Mouse (Mus musculus): ENCODE data around the gene Degs2.

The Degs2 gene

DNA sequence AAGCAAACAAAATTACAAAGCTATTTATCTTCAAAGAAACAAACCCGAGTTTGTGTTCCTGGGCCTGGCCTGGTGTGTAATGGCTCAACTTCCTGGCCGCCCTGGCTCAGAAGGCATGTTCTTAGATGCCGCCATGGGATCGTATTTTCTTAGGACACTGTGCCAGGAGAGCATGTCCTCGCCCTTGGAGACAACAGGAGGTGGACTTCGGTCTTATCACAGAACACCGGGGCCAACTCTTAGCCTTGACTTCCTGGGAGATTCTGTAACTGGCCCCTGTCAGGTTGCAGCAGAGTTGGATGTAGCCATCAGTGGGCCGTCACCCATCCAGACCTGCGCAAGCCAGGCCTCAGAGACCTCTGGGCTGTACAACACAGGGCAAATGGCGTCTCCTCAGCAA lies 2.5 kb downstream of the Degs2 start:
- no peak for DNase-seq

DNA sequence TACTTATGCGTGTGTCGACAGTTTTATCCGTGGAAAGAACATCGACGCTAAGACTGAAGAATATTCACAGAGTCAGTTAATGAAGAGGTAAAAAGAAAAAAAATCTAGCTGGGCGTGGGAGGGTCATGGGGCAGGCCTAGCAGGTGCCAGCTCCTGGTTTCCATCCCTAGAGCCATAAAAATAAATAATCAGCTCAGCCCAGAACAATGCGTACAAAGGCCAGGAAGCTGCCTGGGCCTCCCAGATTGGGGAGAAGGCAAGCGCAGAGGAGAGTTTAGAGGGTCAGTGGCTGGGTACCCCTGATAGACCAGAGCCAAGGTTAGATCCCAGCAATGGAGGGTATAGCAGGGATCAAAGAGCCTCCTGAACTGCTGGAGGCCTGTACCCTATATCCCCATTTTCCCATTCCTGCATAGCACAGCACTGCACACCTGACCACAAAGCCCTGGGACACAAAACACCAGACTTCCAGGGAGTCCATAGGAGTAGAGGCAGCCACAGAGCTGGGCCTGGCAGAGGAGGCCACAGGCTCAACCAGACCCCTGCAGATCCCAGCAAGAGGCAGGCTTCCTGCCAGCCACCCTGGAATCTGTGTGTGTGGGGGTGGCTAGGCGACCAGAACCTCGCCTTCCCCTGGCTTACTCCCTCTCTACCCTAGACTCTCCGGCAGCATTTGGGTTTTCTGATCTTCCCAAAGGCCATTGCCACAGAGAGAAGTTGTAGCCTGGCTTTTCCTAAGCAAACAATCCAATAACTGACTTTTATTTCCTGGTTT lies 3.2 kb downstream of the Degs2 start:
- DNase-seq, result no peak

DNA sequence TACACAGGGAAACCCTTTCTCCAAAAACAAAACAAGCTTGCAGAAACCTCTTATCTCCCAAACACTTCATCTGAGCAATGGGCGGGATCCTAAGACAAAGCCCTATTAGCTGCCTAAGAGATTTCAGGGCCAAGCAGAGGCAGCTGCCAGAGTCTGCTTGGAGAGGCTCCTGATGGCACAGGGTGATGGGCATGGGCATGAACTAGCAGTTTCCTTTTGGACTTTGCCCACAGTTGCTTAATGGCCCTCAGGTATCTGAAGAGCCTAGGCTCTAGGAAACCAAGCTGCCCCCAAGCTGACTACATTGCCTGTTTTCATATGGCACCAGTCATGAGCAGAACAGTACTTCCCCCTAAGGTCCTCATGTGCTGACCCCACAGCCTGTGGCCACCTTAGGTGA lies 7.9 kb downstream of the Degs2 start:
- DNase-seq, result no peak

DNA sequence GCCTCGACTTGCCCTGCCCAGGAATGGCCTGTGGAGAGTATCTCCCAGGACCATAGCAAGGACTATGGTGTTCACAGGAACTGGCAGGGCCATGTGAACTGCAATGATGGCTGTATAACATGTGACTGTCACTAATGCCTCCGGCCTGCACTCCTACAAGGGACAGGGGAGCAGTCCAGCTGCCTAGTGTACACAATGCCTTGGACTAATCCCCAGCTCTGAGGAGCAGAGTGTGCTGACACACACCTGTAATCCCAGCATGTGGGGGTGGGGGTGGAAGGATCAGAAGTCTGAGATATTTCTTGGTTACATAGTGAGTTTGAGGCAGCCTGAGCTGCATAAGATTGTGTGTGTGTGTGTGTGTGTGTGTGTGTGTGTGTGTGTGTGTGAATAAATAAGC lies 8.5 kb downstream of the Degs2 start:
- DNase-seq, result no peak

DNA sequence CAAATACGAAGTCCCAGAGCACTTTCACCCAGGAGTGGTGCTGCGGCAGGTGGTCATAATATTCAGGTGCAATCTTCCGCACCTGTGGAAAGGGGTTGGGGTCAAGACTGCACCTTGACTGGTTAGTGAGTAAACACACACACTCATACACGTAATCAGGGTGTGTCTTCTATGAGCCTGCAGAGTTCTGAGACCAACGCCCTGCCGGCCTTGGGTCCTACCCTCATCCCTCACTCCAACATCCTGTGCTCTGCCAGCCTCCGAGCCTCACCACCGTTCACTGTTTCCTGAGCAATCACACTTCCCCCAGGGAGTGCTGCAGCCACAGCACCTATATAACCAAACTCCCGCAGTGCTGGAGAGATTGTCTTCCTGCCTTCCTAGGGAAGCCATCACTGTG lies 11.6 kb downstream of the Degs2 start:
- no peak for DNase-seq

DNA sequence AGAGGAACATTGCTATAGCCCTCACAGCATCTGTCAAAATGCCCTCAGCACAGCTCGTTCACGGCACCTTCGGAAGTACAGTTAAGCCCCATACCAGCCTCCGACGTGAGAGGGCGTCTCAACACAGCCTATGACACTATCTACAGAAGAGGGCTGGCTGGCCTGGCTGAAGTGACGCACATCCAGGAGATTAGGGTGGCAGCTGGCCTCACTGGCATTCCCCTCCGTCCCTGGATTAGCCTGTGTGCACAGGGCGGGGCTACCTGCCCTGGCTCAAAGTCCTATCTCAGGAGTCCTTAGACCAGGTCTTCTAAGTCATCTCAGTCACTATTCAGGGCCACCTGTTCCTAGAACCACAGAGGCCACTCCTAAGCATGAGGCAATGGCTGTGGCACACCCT lies 12.9 kb downstream of the Degs2 start:
- DNase-seq, result no peak

DNA sequence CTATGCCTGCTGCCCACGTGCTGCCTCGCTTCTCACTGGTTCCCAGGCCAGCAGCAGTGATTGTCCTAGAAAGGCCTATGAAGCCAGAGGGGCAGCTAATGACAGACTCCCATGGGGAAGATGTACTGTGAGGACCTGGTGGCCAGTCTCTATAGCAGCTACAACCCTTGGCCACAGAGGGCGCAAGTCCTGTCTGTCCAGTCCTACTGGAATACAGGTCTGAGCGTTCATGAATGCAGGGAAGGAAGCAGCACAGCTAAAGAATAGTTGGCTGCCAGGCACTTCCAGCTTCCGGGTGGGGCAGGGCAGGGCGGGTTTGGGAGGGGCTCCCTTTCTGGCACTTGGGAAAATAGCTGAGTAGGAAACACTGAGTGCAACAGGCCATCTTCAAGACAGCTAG lies 15.2 kb downstream of the Degs2 start:
- DNase-seq, result no peak

DNA sequence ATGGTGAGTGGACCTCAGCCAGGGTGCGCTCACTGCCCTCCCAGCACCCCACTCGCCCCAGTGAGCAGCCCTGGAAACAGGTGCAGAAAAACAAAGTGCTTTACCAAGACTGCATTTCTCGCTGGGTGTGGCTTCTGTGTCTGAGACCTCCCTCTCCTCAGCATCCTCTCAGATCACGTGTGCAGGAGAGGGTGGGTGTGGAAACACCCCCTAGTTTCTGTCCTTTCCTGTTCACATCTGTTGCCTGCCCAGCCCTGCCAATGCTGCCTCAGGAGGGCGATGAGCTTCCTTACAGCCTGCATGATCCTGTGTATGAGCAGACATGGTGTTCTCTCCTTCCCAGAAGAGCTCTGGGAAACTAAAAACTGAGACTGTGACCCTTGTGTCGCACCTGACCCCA lies 15.7 kb downstream of the Degs2 start:
- no peak for DNase-seq

DNA sequence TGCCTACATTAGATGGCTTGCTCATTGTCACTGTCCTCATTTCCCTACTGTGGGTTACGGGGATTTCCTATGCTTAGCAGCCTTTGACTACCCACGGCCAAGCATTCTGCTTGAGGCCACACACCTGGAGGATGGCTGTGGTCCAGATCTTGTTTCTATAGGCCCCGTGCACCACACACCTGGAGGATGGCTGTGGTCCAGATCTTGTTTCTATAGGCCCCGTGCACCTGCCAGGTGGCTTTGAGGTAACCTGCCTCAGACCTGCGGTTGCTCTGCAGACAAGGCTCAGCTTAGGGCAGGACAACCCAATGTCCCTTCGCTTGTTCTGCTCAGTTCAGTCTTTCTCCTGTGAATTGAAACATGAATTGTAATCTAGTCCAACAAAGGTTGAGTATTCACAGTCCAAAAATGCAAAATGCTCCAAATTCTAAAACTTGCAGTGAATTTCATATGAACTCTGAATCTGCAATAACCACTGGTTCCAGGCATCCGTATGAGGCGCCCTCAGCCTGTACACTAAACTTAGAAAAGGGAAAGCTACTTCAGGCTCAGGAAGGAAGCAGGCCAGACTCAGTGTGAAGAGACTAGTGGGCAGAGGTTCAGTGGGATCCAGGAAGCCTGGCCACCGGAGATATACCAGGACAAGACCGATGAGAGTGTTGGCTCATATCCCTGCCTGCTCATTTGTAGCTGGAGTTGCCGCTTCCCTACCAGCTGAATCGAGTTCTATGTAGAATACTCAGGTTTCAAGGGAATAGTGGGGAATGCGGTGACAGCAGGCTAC lies 19.7 kb downstream of the Degs2 start:
- DNase-seq, result no peak

DNA sequence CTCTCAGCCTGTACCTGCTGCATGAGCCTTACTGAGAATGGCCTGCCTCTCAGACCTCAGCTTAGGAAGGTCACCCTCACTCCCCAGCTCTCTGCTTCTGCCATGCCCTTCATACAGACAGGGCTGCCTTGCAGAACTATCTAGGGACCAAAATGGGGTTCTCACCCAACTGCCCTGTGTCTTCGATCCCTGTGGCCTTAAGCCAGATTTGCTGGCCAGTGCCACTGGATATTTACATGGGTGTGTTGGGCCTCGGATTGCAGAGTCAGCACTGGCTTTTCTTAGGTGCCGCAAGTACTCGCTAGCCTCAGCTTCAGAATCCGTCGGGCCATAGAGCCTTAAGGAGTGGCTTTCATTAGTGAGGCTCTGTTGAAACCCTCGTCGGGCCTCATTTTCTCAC lies 21.3 kb downstream of the Degs2 start:
- no peak for DNase-seq

DNA sequence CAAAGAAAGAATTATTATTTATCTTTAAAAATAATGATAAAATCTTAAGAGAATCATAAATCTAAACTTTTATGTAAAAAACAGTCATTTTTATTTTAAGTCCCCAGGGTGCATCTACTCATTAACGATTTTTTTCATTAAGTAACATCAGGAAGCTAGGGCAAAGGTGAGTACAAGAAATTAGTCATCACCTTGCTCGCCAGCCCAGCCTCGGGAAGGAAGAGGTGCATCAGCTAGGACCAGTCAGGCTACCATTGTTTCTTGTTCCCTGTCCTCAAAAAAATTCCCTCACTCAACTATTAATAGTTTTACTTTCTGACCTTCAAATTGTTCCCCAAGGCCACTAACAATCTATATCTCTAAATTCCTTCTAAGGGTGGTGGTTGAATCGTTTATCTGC lies 23.7 kb downstream of the Degs2 start:
- DNase-seq, result no peak

DNA sequence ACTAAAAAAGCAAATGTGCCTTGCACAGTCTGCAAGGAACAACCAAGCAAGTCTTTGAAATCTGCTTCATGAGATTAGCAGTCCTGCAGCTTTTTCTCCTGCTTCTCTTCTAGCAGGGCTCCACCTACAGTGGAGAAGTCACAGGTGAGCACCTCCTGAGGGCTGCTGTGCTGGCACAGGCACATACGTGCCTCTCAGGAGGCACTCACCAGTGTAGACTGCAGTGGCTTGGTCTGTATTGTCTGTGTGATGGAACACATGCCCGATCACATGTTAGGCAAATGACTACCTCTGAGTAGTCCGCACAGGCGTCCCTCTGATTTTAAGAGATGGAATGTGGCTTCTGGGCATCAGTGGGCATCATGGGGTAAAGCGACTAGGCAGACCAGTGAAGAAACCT lies 25.0 kb downstream of the Degs2 start:
- DNase-seq, result no peak

DNA sequence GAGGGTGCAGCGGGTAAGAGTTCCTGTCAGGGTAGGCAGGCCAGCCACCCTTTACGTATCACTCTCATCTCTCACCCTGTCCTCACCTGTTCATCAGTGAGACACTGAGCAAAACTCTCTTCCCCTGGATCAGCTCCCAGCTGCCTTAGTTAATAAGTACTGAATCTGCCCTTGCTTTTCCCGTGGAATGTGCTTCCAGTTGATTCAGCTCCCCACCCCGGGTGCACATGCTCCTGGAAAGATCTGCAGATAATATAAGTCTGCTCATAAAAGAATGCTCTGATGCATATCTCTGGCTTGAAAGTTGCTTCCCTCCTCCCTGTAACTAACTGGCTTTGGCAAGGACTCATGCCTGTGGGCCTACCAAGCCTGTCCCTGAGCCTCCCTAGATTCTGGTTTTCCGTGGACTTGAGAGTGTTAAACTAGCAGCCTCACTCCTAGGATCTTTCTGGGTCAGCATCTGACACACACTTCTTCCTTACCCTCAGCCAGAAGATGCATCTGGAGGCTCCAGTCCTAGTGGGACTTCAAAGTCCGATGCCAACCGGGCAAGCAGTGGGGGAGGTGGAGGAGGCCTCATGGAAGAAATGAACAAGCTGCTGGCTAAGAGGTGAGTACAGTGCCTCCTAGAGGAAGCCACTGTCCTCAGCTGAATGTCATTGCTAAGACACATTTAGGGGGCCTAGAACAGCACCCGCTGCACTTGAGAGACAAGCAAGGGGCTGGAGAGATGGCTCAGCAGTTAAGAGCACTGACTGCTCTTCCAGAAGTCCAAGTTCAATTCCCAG lies 26.3 kb downstream of the Degs2 start:
- DNase-seq, result peak; percentile 38 to 59

DNA sequence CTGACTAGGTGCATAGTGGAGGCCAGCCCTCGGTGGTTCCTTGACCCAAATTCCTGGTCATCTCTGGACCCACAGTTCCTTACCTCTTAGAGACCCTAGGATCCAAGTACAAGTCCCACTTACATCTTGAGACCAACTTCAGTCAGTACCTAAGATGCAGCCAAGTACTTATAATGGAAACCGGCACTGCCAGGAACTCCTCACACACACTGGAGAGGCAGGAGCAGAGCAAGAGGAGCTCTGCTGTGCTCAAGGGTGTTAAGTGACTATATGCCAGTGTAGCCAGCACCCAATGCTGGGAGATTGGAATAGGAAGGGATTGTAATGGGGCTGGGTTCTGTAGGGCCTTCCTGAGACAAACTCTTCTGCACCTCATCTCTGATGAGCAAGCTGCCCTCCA lies 27.2 kb downstream of the Degs2 start:
- no peak for DNase-seq

DNA sequence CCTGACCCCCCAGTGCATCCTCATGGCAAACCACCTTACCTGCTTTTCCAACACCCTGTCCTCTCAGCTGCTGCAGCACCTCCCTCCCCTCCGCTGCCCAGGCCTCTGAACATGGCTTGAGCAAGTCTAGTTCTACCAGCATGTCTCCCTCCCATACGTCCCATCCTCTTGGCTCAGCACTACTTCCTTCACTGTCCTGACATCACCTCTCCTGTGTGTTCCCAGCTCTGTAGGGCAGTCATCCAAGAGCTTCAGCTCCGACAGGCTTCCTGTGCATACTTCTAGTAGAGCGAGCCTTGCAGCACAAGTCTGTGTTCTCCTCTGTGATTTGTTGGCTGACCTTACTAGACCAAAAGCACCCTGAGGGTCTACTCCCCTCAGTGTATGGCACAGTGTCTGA lies 27.6 kb downstream of the Degs2 start:
- DNase-seq, result peak; percentile 72 to 75

DNA sequence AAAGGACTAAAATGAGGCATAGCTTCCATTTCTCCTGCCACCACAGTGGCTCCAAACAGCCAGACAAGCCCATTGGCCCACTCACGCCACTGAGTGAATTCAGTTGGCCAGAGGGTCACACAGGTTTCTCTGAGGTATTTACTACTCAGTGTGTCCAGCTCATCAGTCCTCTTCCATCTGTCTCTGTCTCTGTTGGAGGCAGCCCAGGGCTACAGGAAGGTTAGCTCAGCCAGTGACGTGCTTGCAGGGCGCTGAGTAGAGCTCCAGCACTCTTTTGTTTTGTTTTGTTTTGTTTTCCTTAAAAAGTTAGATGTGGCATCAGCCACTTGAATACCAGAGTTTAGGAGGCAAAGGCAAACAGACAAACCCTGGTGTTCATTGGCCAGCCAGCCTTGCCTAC lies 28.6 kb downstream of the Degs2 start:
- DNase-seq, result peak; percentile 44 to 45

DNA sequence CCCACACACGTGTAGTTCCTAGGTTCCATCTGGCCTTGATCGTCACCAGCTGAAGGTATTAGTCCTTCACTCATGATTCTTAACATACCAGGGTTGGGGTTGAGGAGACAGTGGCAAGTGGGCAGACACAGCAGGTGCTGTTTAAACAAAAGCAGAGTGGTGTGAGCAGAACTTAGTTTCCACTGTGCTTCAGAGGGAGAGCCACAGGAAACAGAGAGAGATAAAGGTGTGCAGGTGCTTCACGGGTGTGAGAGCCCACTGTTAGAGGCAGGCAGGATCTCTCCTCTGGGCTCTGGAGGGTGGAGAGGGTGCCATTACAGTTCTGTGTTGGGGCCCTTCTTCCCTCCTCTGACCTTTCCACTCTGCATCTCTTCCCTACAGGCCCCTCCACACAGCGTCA lies 29.2 kb downstream of the Degs2 start:
- DNase-seq, result no peak

DNA sequence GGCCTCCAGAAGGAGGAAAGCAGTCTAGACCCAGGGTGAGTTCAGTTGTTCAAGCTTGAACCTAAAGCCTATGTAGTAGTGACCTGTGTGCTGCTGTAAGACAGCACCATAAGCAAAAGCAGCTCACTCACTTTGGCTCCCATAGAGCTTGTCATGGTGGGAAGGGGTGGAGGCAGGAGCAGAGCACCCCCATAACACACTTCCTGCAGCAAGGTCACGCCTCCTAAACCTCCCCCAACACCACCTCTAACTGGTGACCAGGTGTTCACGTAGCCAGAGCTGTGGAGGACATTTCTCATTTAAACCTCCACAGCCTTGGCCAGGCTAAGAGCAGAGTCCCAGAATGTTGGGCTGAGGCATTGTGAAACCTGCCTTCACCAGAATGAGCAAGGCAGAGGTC lies 30.6 kb downstream of the Degs2 start:
- DNase-seq, result no peak

DNA sequence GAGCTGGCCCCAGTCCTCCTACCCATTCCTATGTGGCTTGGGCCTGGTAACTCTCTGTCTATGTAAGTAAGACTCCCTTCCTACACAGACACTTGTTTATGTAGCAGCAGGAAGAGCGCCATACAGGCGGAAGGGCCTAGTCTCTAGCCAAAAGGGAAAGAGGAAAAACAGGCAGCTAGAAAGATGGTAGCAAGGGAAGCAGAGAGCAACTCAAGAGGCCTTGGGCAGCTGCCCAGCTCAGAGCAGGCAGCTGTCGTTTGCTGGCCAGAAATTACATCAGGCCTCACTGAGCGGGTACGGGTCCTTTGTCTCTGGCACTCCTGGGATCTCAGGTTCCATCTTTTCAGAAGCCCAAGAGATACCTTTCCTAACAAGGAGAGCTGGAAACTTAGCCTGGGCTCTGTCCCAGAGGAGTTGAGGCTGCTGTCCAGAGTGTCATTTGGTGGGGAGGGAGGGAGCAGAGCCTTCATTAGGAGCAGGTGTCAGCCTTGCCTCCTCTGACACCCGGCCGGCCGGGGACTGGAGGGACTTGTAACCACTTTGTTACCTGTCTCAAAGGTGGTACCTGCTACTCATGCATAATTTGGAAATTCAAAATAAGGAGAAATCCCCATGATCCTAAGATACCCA lies 33.4 kb downstream of the Degs2 start:
- DNase-seq, result peak; percentile 50 to 72

DNA sequence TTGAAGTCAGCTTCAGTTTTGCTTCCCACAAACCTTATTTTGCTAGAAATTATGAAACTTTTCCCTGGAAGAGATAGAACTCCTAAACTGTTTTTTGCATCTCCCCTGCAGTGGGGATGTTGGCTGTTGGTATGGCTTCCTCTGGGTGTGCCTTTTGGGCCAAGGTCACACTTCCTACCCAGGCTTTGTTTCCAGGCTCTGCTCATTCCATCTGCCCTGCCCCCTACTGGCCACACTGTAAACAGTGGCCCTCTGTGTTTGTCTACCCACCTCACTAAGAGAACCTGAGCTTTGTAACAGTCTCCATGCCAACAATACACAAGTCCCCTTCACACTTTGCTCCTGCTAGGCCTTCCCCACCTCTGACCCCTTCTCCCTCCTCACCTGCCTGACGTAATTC lies 44.8 kb downstream of the Degs2 start:
- DNase-seq, result peak; percentile 68 to 76

DNA sequence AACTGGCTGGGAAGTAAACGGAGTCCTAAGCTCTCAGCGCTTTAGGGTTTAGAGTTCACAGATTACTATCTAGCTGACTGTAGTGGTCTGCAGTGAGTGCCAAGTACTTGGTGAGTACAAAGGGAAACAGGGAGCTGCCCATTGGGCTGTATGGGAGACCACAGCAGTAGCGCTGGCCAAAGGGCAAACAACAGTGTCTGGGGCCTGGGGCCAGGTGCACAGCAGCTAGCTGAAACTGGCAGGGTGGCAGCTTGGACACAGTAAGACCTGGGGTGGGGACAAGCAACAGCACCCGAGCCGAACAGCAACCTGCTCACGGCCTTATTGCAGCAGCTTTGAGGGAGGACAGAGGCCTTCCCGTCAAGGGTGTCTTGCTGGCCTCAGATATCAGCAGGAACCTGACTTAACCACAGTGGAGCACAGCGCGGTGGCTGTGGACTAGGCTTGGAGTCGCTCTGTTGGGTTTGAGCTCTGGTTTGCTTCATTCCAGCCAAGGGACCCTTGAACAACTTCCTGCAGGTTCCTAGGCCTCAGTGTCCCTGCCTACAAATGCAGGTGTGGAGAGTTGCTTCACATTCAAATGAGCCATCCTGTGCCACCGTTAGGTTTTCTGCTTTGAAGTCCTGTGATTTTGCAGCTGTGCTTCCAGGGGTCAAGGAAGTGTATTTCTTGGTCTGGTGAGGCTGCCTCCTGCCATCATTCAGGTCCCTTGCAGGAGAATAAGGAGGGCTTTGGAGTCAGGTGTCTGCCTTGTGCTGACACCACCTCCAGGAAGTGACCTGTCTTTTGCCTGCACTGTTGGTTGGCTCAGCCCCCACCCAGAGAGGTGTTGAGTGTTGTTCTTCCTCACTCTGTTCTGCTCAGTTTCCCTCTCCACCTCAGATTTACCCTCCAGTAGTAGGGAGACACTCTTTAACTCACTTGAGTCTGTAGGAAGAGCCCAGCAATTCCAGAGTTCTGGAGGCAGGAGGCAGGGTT lies 48.5 kb downstream of the Degs2 start:
- no peak for DNase-seq

All from cerebellum, postnatal 14 days (tissue).